Mouse (Mus musculus) kidney, adult 2 months (tissue): Measurements from ENCODE around the gene Gm10775.

Experiments
- CTCF ChIP-seq: fragments of 200-500 bp; conservative IDR thresholded peaks from 2 replicates; pipeline ENCODE4 v1.5.1; 2011; ENCODE audit warnings: low read depth, mild to moderate bottlenecking, control low read depth, low read length, moderate library complexity, mixed read lengths; ENCODE audit not compliant: insufficient read depth, insufficient read length
- POLR2A ChIP-seq: fragments of 200-500 bp; IDR thresholded peaks from one replicate; pipeline ENCODE4 v1.6.1; 2011; ENCODE audit warnings: low read depth, low read length, control low read depth

GRCm38 (mm10) chr13:65262086-65262485, 2.7 kb downstream of the Gm10775 start:
- TF ChIP-seq CTCF = no peak
- TF ChIP-seq POLR2A = no peak
